Mouse (Mus musculus): ENCODE data around the gene Ddx41. TPM values are rescaled to one million over a fixed set of nuclear protein-coding genes. Genes with fewer than 3 reads are reported as not detected.
"Not testable (repeated sequence)": the region's sequence is repeated elsewhere in the genome, so short reads cannot be mapped to it uniquely, and the experiment has no call there.

Gene Ddx41
- 56.6 and 69.5 TPM in 2 replicates for polyA plus RNA-seq (2014; fragmentation: Nextera tagmentation; extraction: Ambion mirVana)

- peak; percentile 100 for DNase-seq (ENCODE audit: low spot score)
- under 1% methylated on average over 67 of the region's 70 CpGs for WGBS
- H3K36me3 ChIP-seq (ENCODE audit: control insufficient read depth, insufficient read depth, low read length) = peaks cover 65% of the 10 kb centered on the region
Measured at GRCm38 (mm10) chr13:55536194-55537175, at the start of gene Ddx41. Ddx41 (minus strand) TSS chr13:55536658.

GRCm38 (mm10) chr13:55578086-55578485 is 41.6 kb upstream of the Ddx41 start:
- Histone ChIP-seq H3K27me3 (replicated peaks; ENCODE audit: control insufficient read depth, insufficient read depth, low read length) (no peaks in the 10 kb centered on the region), H3K4me1 (ENCODE audit: control insufficient read depth, insufficient read depth, low read length) (no peaks in the 10 kb centered on the region), H3K27ac (replicated peaks; ENCODE audit: low read depth, low read length) (no peak overlapping the region), H3K4me2 (ENCODE audit: low read depth, low read length) (no peak overlapping the region), H3K36me3 (ENCODE audit: control insufficient read depth, insufficient read depth, low read length) (no peaks in the 10 kb centered on the region), H3K4me3 (ENCODE audit: low read depth, low read length) (no peak overlapping the region), H3K9me3 (ENCODE audit: control insufficient read depth, low read length) (0 out of 2 replicates have a peak, but pooled peaks cover 3% of the 10 kb centered on the region), H3K9ac (ENCODE audit: low read depth, low read length) (no peak overlapping the region)
- ATAC-seq (ENCODE audit: low read depth) = no peak
- DNase-seq (ENCODE audit: low spot score) = no peak
- WGBS = 73% methylated on average over 4 of the region's 4 CpGs

More at GRCm38 (mm10) chr13:55536194-55537175, at the start of gene Ddx41:
- ATAC-seq (ENCODE audit: low read depth) = peak; percentile 98
- no peaks in the 10 kb centered on the region for H3K27me3 ChIP-seq (replicated peaks; ENCODE audit: control insufficient read depth, insufficient read depth, low read length)
- H3K4me3 ChIP-seq (ENCODE audit: low read depth, low read length) = peak within 1 kb of the TSS; percentile 82
- peak within 1 kb of the TSS; percentile 78 for H3K9ac ChIP-seq (ENCODE audit: low read depth, low read length)
- H3K9me3 ChIP-seq (ENCODE audit: control insufficient read depth, low read length) = no peaks in the 10 kb centered on the region
- peak within 1 kb of the TSS; percentile 24; the same call in 1 of the 2 replicates for H3K27ac ChIP-seq (replicated peaks; ENCODE audit: low read depth, low read length)
- peaks cover 9% of the 10 kb centered on the region for H3K4me1 ChIP-seq (ENCODE audit: control insufficient read depth, insufficient read depth, low read length)
- peak within 1 kb of the TSS; percentile 93 for H3K4me2 ChIP-seq (ENCODE audit: low read depth, low read length)

- not testable (repeated sequence) for H3K4me1 ChIP-seq (ENCODE audit: control insufficient read depth, insufficient read depth, low read length); H3K27me3 ChIP-seq (replicated peaks; ENCODE audit: control insufficient read depth, insufficient read depth, low read length); H3K27ac ChIP-seq (replicated peaks; ENCODE audit: low read depth, low read length); H3K9me3 ChIP-seq (ENCODE audit: control insufficient read depth, low read length); H3K4me3 ChIP-seq (ENCODE audit: low read depth, low read length); DNase-seq (ENCODE audit: low spot score); H3K4me2 ChIP-seq (ENCODE audit: low read depth, low read length); ATAC-seq (ENCODE audit: low read depth); H3K9ac ChIP-seq (ENCODE audit: low read depth, low read length); H3K36me3 ChIP-seq (ENCODE audit: control insufficient read depth, insufficient read depth, low read length)
- 85% methylated on average over 7 of the region's 7 CpGs for WGBS
Measured at GRCm38 (mm10) chr13:55576872-55577271, 40.4 kb upstream of the Ddx41 start.

- no peak for ATAC-seq (ENCODE audit: low read depth)
- no peak overlapping the region for H3K9ac ChIP-seq (ENCODE audit: low read depth, low read length)
- H3K4me2 ChIP-seq (ENCODE audit: low read depth, low read length) = no peak overlapping the region
- H3K4me3 ChIP-seq (ENCODE audit: low read depth, low read length) = no peak overlapping the region
- H3K27ac ChIP-seq (replicated peaks; ENCODE audit: low read depth, low read length) = no peak overlapping the region
- no peaks in the 10 kb centered on the region for H3K36me3 ChIP-seq (ENCODE audit: control insufficient read depth, insufficient read depth, low read length)
- 61% methylated on average over 5 of the region's 5 CpGs for WGBS
- H3K4me1 ChIP-seq (ENCODE audit: control insufficient read depth, insufficient read depth, low read length) = no peaks in the 10 kb centered on the region; the same call in 1 of the 2 replicates
- H3K9me3 ChIP-seq (ENCODE audit: control insufficient read depth, low read length) = 0 out of 2 replicates have a peak, but pooled peaks cover 3% of the 10 kb centered on the region
- DNase-seq (ENCODE audit: low spot score) = no peak
- H3K27me3 ChIP-seq (replicated peaks; ENCODE audit: control insufficient read depth, insufficient read depth, low read length) = no peaks in the 10 kb centered on the region
Measured at GRCm38 (mm10) chr13:55575932-55576331, 39.5 kb upstream of the Ddx41 start.

GRCm38 (mm10) chr13:55574321-55574720 is 37.9 kb upstream of the Ddx41 start:
- Histone ChIP-seq H3K36me3 (ENCODE audit: control insufficient read depth, insufficient read depth, low read length) (no peaks in the 10 kb centered on the region), H3K9me3 (ENCODE audit: control insufficient read depth, low read length) (0 out of 2 replicates have a peak, but pooled peaks cover 3% of the 10 kb centered on the region), H3K27me3 (replicated peaks; ENCODE audit: control insufficient read depth, insufficient read depth, low read length) (no peaks in the 10 kb centered on the region), H3K9ac (ENCODE audit: low read depth, low read length) (no peak overlapping the region), H3K4me1 (ENCODE audit: control insufficient read depth, insufficient read depth, low read length) (peaks cover 2% of the 10 kb centered on the region), H3K27ac (replicated peaks; ENCODE audit: low read depth, low read length) (no peak overlapping the region), H3K4me3 (ENCODE audit: low read depth, low read length) (no peak overlapping the region), H3K4me2 (ENCODE audit: low read depth, low read length) (no peak overlapping the region)
- ATAC-seq (ENCODE audit: low read depth) = no peak
- WGBS = 66% methylated on average over 5 of the region's 5 CpGs
- peak; percentile 23 for DNase-seq (ENCODE audit: low spot score)

- Histone ChIP-seq H3K27me3 (replicated peaks; ENCODE audit: control insufficient read depth, insufficient read depth, low read length) (no peaks in the 10 kb centered on the region), H3K36me3 (ENCODE audit: control insufficient read depth, insufficient read depth, low read length) (no peaks in the 10 kb centered on the region), H3K9me3 (ENCODE audit: control insufficient read depth, low read length) (0 out of 2 replicates have a peak, but pooled peaks cover under 1% of the 10 kb centered on the region), H3K9ac (ENCODE audit: low read depth, low read length) (no peak within 1 kb of the TSS), H3K4me3 (ENCODE audit: low read depth, low read length) (no peak within 1 kb of the TSS), H3K4me1 (ENCODE audit: control insufficient read depth, insufficient read depth, low read length) (peaks cover 6% of the 10 kb centered on the region), H3K27ac (replicated peaks; ENCODE audit: low read depth, low read length) (no peak within 1 kb of the TSS), H3K4me2 (ENCODE audit: low read depth, low read length) (no peak within 1 kb of the TSS)
- DNase-seq (ENCODE audit: low spot score) (no peak), ATAC-seq (ENCODE audit: low read depth) (no peak)
- 96% methylated on average over 2 of the region's 2 CpGs for WGBS
Measured at GRCm38 (mm10) chr13:55573432-55573831, 37.0 kb upstream of the Ddx41 start, which contains the start of gene Tmed9. Tmed9 (plus strand) TSS chr13:55573732.

GRCm38 (mm10) chr13:55571977-55572376 is 35.5 kb upstream of the Ddx41 start:
- DNase-seq (ENCODE audit: low spot score) (no peak), ATAC-seq (ENCODE audit: low read depth) (no peak)
- Histone ChIP-seq H3K9me3 (ENCODE audit: control insufficient read depth, low read length) (no peaks in the 10 kb centered on the region), H3K9ac (ENCODE audit: low read depth, low read length) (peak overlapping the region; percentile 97; the same call in 1 of the 2 replicates), H3K27ac (replicated peaks; ENCODE audit: low read depth, low read length) (no peak overlapping the region), H3K4me2 (ENCODE audit: low read depth, low read length) (peak overlapping the region; percentile 95), H3K27me3 (replicated peaks; ENCODE audit: control insufficient read depth, insufficient read depth, low read length) (no peaks in the 10 kb centered on the region), H3K36me3 (ENCODE audit: control insufficient read depth, insufficient read depth, low read length) (0 out of 2 replicates have a peak, but pooled peaks cover 2% of the 10 kb centered on the region), H3K4me1 (ENCODE audit: control insufficient read depth, insufficient read depth, low read length) (peaks cover 6% of the 10 kb centered on the region), H3K4me3 (ENCODE audit: low read depth, low read length) (peak overlapping the region; percentile 95; the same call in 1 of the 2 replicates)
- 68% methylated on average over 2 of the region's 2 CpGs for WGBS

- Histone ChIP-seq H3K27me3 (replicated peaks; ENCODE audit: control insufficient read depth, insufficient read depth, low read length) (no peaks in the 10 kb centered on the region), H3K4me3 (ENCODE audit: low read depth, low read length) (peak within 1 kb of the TSS; percentile 95), H3K9me3 (ENCODE audit: control insufficient read depth, low read length) (no peaks in the 10 kb centered on the region), H3K36me3 (ENCODE audit: control insufficient read depth, insufficient read depth, low read length) (peaks cover 9% of the 10 kb centered on the region; the same call in 1 of the 2 replicates), H3K4me1 (ENCODE audit: control insufficient read depth, insufficient read depth, low read length) (peaks cover 6% of the 10 kb centered on the region), H3K9ac (ENCODE audit: low read depth, low read length) (peak within 1 kb of the TSS; percentile 97), H3K27ac (replicated peaks; ENCODE audit: low read depth, low read length) (peak within 1 kb of the TSS; percentile 92), H3K4me2 (ENCODE audit: low read depth, low read length) (peak within 1 kb of the TSS; percentile 95)
- 1% methylated on average over 28 of the region's 47 CpGs for WGBS
- DNase-seq (ENCODE audit: low spot score) (peak; percentile 95), ATAC-seq (ENCODE audit: low read depth) (peak; percentile 92)
Measured at GRCm38 (mm10) chr13:55571027-55571751, 34.7 kb upstream of the Ddx41 start, which contains the start of gene Fam193b. Fam193b (minus strand) TSS chr13:55571120.

All from embryonic facial prominence, embryonic 14.5 days (tissue).